Mouse (Mus musculus) kidney, postnatal 36 days (tissue): ENCODE measurements around the gene Slc4a5.

Source experiments
- DNase-seq, 2 experiments: peaks; one replicate each; pipeline ENCODE4 v3.0.0; 2021 to 2022; ENCODE audit warnings: mixed read lengths in 2 of 2

Gene Slc4a5

DNA sequence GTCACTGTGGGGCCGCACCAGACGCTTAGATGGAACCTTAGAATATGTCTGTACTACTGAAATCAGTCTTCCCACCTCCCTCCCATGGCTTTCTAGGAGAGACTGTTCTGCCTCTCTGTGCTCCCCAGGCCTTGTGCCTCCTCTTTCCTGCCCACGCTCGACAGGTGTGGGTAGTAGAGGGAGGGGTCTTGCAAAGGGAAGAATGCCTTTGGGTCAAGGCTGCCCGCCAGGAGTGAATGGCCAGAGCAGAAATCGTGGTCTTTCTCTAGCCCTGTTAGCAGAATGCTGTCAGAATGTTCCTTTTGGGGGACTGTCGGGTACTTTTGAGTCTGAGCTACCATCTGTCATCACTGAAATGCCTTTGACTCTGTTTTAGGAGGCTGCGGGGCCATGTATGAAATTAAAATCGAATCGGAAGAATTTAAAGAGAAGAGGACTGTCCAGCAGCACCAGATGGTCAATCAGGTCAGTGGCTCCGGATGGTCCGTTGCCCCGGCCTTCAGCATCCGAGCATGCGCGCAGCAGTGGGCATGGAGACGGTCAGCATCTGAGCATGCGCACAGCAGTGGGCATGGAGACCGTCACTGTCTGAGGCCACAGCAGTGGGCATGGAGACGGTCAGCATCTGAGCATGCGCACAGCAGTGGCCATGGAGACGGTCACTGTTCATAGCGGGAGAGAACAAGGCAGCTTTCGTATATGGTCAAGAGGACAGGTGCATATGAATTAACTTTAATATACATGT is 133.2 kb downstream of the Slc4a5 start:
- DNase-seq: no peak
